Mouse (Mus musculus): ENCODE data around the gene Dpagt1. TPM values are rescaled to one million over a fixed set of nuclear protein-coding genes. Genes with fewer than 3 reads are reported as not detected.
A peak's percentile ranks its signal among the peaks of the same experiment; 100 is the strongest.
"Not testable (repeated sequence)": the region's sequence is repeated elsewhere in the genome, so short reads cannot be mapped to it uniquely, and the experiment has no call there.

Gene Dpagt1
- polyA plus RNA-seq, 1 experiment from 2014 or later, result 35.9 TPM

GRCm38 (mm10) chr9:44323656-44324055 lies 2.2 kb upstream of the Dpagt1 start:
- H3K9ac ChIP-seq (replicated peaks; ENCODE audit: low read depth, low read length); H3K27me3 ChIP-seq (ENCODE audit: control insufficient read depth, insufficient read depth, low read length); H3K27ac ChIP-seq (ENCODE audit: low read depth, low read length); ATAC-seq (ENCODE audit: low read depth); H3K36me3 ChIP-seq (ENCODE audit: control insufficient read depth, insufficient read depth, low read length); H3K4me2 ChIP-seq (ENCODE audit: low read depth, low read length); H3K4me3 ChIP-seq (ENCODE audit: low read depth, low read length); H3K9me3 ChIP-seq (ENCODE audit: control insufficient read depth, low read length): not testable (repeated sequence)
- 80% methylated on average over 4 of the region's 4 CpGs for WGBS
- H3K4me1 ChIP-seq (ENCODE audit: control insufficient read depth, insufficient read depth, low read length), result peaks cover 21% of the 10 kb centered on the region

GRCm38 (mm10) chr9:44324147-44324546 lies 1.7 kb upstream of the Dpagt1 start:
- peaks cover 17% of the 10 kb centered on the region for H3K4me1 ChIP-seq (ENCODE audit: control insufficient read depth, insufficient read depth, low read length)
- 69% methylated on average over 6 of the region's 6 CpGs for WGBS
- H3K4me2 ChIP-seq (ENCODE audit: low read depth, low read length), result no peak overlapping the region
- H3K9me3 ChIP-seq (ENCODE audit: control insufficient read depth, low read length), result no peaks in the 10 kb centered on the region
- no peak overlapping the region for H3K27ac ChIP-seq (ENCODE audit: low read depth, low read length)
- H3K4me3 ChIP-seq (ENCODE audit: low read depth, low read length), result no peak overlapping the region
- no peaks in the 10 kb centered on the region for H3K27me3 ChIP-seq (ENCODE audit: control insufficient read depth, insufficient read depth, low read length)
- no peak for ATAC-seq (ENCODE audit: low read depth)
- no peak overlapping the region for H3K9ac ChIP-seq (replicated peaks; ENCODE audit: low read depth, low read length)
- no peaks in the 10 kb centered on the region for H3K36me3 ChIP-seq (ENCODE audit: control insufficient read depth, insufficient read depth, low read length)

GRCm38 (mm10) chr9:44325032-44325767 lies 619 bp upstream of the Dpagt1 start:
- H3K4me3 ChIP-seq (ENCODE audit: low read depth, low read length); H3K9me3 ChIP-seq (ENCODE audit: control insufficient read depth, low read length); H3K27me3 ChIP-seq (ENCODE audit: control insufficient read depth, insufficient read depth, low read length); H3K4me2 ChIP-seq (ENCODE audit: low read depth, low read length); H3K9ac ChIP-seq (replicated peaks; ENCODE audit: low read depth, low read length); ATAC-seq (ENCODE audit: low read depth); H3K27ac ChIP-seq (ENCODE audit: low read depth, low read length); H3K36me3 ChIP-seq (ENCODE audit: control insufficient read depth, insufficient read depth, low read length): not testable (repeated sequence)
- peaks cover 15% of the 10 kb centered on the region for H3K4me1 ChIP-seq (ENCODE audit: control insufficient read depth, insufficient read depth, low read length)
- WGBS, result 52% methylated on average over 6 of the region's 8 CpGs

- Histone ChIP-seq H3K9me3 (ENCODE audit: control insufficient read depth, low read length) (no peaks in the 10 kb centered on the region), H3K9ac (replicated peaks; ENCODE audit: low read depth, low read length) (peak overlapping the region; percentile 67), H3K27ac (ENCODE audit: low read depth, low read length) (peak overlapping the region; percentile 63), H3K4me1 (ENCODE audit: control insufficient read depth, insufficient read depth, low read length) (peaks cover 12% of the 10 kb centered on the region), H3K4me3 (ENCODE audit: low read depth, low read length) (peak overlapping the region; percentile 48), H3K27me3 (ENCODE audit: control insufficient read depth, insufficient read depth, low read length) (no peaks in the 10 kb centered on the region), H3K36me3 (ENCODE audit: control insufficient read depth, insufficient read depth, low read length) (peaks cover 8% of the 10 kb centered on the region; the same call in 1 of the 2 replicates), H3K4me2 (ENCODE audit: low read depth, low read length) (peak overlapping the region; percentile 83)
- ATAC-seq (ENCODE audit: low read depth), result peak; percentile 92
- WGBS, result under 1% methylated on average over 38 of the region's 38 CpGs
Observed at GRCm38 (mm10) chr9:44326371-44327063, 698 bp downstream of the Dpagt1 start.

- Histone ChIP-seq H3K4me1 (ENCODE audit: control insufficient read depth, insufficient read depth, low read length) (peaks cover 12% of the 10 kb centered on the region), H3K4me2 (ENCODE audit: low read depth, low read length) (peak overlapping the region; percentile 83), H3K27ac (ENCODE audit: low read depth, low read length) (peak overlapping the region; percentile 63), H3K36me3 (ENCODE audit: control insufficient read depth, insufficient read depth, low read length) (peaks cover 14% of the 10 kb centered on the region; the same call in 1 of the 2 replicates), H3K9me3 (ENCODE audit: control insufficient read depth, low read length) (no peaks in the 10 kb centered on the region), H3K4me3 (ENCODE audit: low read depth, low read length) (peak overlapping the region; percentile 48), H3K9ac (replicated peaks; ENCODE audit: low read depth, low read length) (peak overlapping the region; percentile 67), H3K27me3 (ENCODE audit: control insufficient read depth, insufficient read depth, low read length) (no peaks in the 10 kb centered on the region)
- WGBS, result 1% methylated on average over 22 of the region's 22 CpGs
- ATAC-seq (ENCODE audit: low read depth), result peak; percentile 25; the same call in 1 of the 2 replicates
Observed at GRCm38 (mm10) chr9:44327064-44327711, 1.4 kb downstream of the Dpagt1 start.

GRCm38 (mm10) chr9:44327926-44328325 lies 2.1 kb downstream of the Dpagt1 start:
- no peak overlapping the region for H3K27ac ChIP-seq (ENCODE audit: low read depth, low read length)
- no peaks in the 10 kb centered on the region for H3K27me3 ChIP-seq (ENCODE audit: control insufficient read depth, insufficient read depth, low read length)
- WGBS, result 88% methylated on average over 5 of the region's 5 CpGs
- H3K9me3 ChIP-seq (ENCODE audit: control insufficient read depth, low read length), result no peaks in the 10 kb centered on the region
- H3K4me3 ChIP-seq (ENCODE audit: low read depth, low read length), result peak overlapping the region; percentile 48; the same call in 1 of the 2 replicates
- H3K36me3 ChIP-seq (ENCODE audit: control insufficient read depth, insufficient read depth, low read length), result peaks cover 20% of the 10 kb centered on the region; the same call in 1 of the 2 replicates
- no peak for ATAC-seq (ENCODE audit: low read depth)
- H3K4me1 ChIP-seq (ENCODE audit: control insufficient read depth, insufficient read depth, low read length), result peaks cover 12% of the 10 kb centered on the region
- peak overlapping the region; percentile 67; the same call in 1 of the 2 replicates for H3K9ac ChIP-seq (replicated peaks; ENCODE audit: low read depth, low read length)
- H3K4me2 ChIP-seq (ENCODE audit: low read depth, low read length), result peak overlapping the region; percentile 83

GRCm38 (mm10) chr9:44330736-44331135 lies 4.9 kb downstream of the Dpagt1 start:
- H3K9me3 ChIP-seq (ENCODE audit: control insufficient read depth, low read length), result no peaks in the 10 kb centered on the region
- H3K4me1 ChIP-seq (ENCODE audit: control insufficient read depth, insufficient read depth, low read length), result peaks cover 10% of the 10 kb centered on the region
- H3K27me3 ChIP-seq (ENCODE audit: control insufficient read depth, insufficient read depth, low read length), result no peaks in the 10 kb centered on the region
- ATAC-seq (ENCODE audit: low read depth), result no peak
- no peak overlapping the region for H3K9ac ChIP-seq (replicated peaks; ENCODE audit: low read depth, low read length)
- WGBS, result 92% methylated on average over 6 of the region's 6 CpGs
- H3K27ac ChIP-seq (ENCODE audit: low read depth, low read length), result no peak overlapping the region
- H3K4me2 ChIP-seq (ENCODE audit: low read depth, low read length), result no peak overlapping the region
- H3K36me3 ChIP-seq (ENCODE audit: control insufficient read depth, insufficient read depth, low read length), result peaks cover 26% of the 10 kb centered on the region; the same call in 1 of the 2 replicates
- no peak overlapping the region for H3K4me3 ChIP-seq (ENCODE audit: low read depth, low read length)

GRCm38 (mm10) chr9:44332918-44333638 lies 7.3 kb downstream of the Dpagt1 start:
- H3K36me3 ChIP-seq (ENCODE audit: control insufficient read depth, insufficient read depth, low read length), result peaks cover 26% of the 10 kb centered on the region; the same call in 1 of the 2 replicates
- 98% methylated on average over 13 of the region's 13 CpGs for WGBS

More at GRCm38 (mm10) chr9:44332918-44333638, 7.3 kb downstream of the Dpagt1 start:
- Histone ChIP-seq H3K4me3 (ENCODE audit: low read depth, low read length) (no peak overlapping the region), H3K27ac (ENCODE audit: low read depth, low read length) (no peak overlapping the region), H3K27me3 (ENCODE audit: control insufficient read depth, insufficient read depth, low read length) (no peaks in the 10 kb centered on the region), H3K4me2 (ENCODE audit: low read depth, low read length) (no peak overlapping the region), H3K9me3 (ENCODE audit: control insufficient read depth, low read length) (no peaks in the 10 kb centered on the region), H3K4me1 (ENCODE audit: control insufficient read depth, insufficient read depth, low read length) (peaks cover 4% of the 10 kb centered on the region), H3K9ac (replicated peaks; ENCODE audit: low read depth, low read length) (no peak overlapping the region)
- ATAC-seq (ENCODE audit: low read depth), result no peak
